Comparison of ENCODE assay signal across 8 mouse cellular contexts in genomic region chr8:95713100-95714010, GRCm38 (mm10). TPM values are rescaled to one million over a fixed set of nuclear protein-coding genes. Genes with fewer than 3 reads are reported as not detected.
DNase-seq lines count a peak whose midpoint lies in the region; ATAC-seq lines count a peak whose summit lies in the region.

No protein-coding gene starts in this region.

- H3K4me3 ChIP-seq in embryonic facial prominence, embryonic 14.5 days (ENCODE audit: low read depth, low read length) = no peak overlapping the region

- no peak overlapping the region for H3K4me2 ChIP-seq in embryonic facial prominence, embryonic 14.5 days (ENCODE audit: low read depth, low read length)

- DNase-seq in gastrocnemius, adult 18-20 months (ENCODE audit: low spot score) = peak; percentile 72
- no peak for DNase-seq in gastrocnemius, postnatal 25 days
- peak; percentile 70 for DNase-seq in adrenal gland, postnatal 25 days
- DNase-seq in embryonic facial prominence, embryonic 14.5 days (ENCODE audit: low spot score) = peak; percentile 26
- DNase-seq in heart, postnatal 4 days = peak; percentile 77
- peak; percentile 53 for DNase-seq in large intestine, adult 2 months (ENCODE audit: low read depth, low spot score)
- peak; percentile 89 for DNase-seq in lung, postnatal 36 days
- peak; percentile 55 for DNase-seq in skeletal muscle tissue, adult 2 months (ENCODE audit: low read depth, low spot score)

- no peak overlapping the region for H3K27ac ChIP-seq in embryonic facial prominence, embryonic 14.5 days (replicated peaks; ENCODE audit: low read depth, low read length)

- peak; percentile 8; the same call in 1 of the 2 replicates for ATAC-seq in embryonic facial prominence, embryonic 14.5 days (ENCODE audit: low read depth)

- no peaks in the 10 kb centered on the region for H3K27me3 ChIP-seq in embryonic facial prominence, embryonic 14.5 days (replicated peaks; ENCODE audit: control insufficient read depth, insufficient read depth, low read length)

- no peaks in the 10 kb centered on the region for H3K9me3 ChIP-seq in embryonic facial prominence, embryonic 14.5 days (ENCODE audit: control insufficient read depth, low read length)

- 76% methylated on average over 19 of the region's 19 CpGs for WGBS in embryonic facial prominence, embryonic 14.5 days
- 79% methylated on average over 19 of the region's 19 CpGs for WGBS in large intestine, adult 2 months

- peaks cover 8% of the 10 kb centered on the region for H3K36me3 ChIP-seq in embryonic facial prominence, embryonic 14.5 days (ENCODE audit: control insufficient read depth, insufficient read depth, low read length)

- peaks cover 11% of the 10 kb centered on the region for H3K4me1 ChIP-seq in embryonic facial prominence, embryonic 14.5 days (ENCODE audit: control insufficient read depth, insufficient read depth, low read length)

- no peak overlapping the region for H3K9ac ChIP-seq in embryonic facial prominence, embryonic 14.5 days (ENCODE audit: low read depth, low read length)

RNA-seq across cellular contexts. Expression of gene Setd6, which starts 2.3 kb away (rescaled TPM):
- total RNA-seq in gastrocnemius, adult 18-20 months (2021) = 10 to 100 TPM; 13.5 to 15.6 TPM
- total RNA-seq in gastrocnemius, postnatal 25 days (2021) = 10 to 100 TPM in 1 of 2 experiments, 1 to 10 TPM in 1; 9.5 to 10.4 TPM
- total RNA-seq in adrenal gland, postnatal 25 days (2021) = 30.1 and 43.2 TPM in 2 replicates
- polyA plus RNA-seq in embryonic facial prominence, embryonic 14.5 days (2014; fragmentation: Nextera tagmentation; extraction: Ambion mirVana) = 16.7 and 16.8 TPM in 2 replicates
- total RNA-seq in heart, postnatal 4 days (2021) = 10 to 100 TPM; 13.9 to 14.7 TPM
- polyA plus RNA-seq in large intestine, adult 2 months (2012; rRNA removed) = 9.7 and 12.9 TPM in 2 replicates

RNA-seq across cellular contexts. Expression of gene Ndrg4, which starts 36.6 kb away (rescaled TPM):
- total RNA-seq in gastrocnemius, adult 18-20 months (2021) = 1 to 10 TPM; 3.8 to 6.2 TPM
- 1 to 10 TPM; 4.6 to 5.9 TPM for total RNA-seq in gastrocnemius, postnatal 25 days (2021)
- 15.4 and 22.5 TPM in 2 replicates for total RNA-seq in adrenal gland, postnatal 25 days (2021)
- polyA plus RNA-seq in embryonic facial prominence, embryonic 14.5 days (2014; fragmentation: Nextera tagmentation; extraction: Ambion mirVana) = 44.7 and 53.4 TPM in 2 replicates
- total RNA-seq in heart, postnatal 4 days (2021) = 100 to 1,000 TPM; 324 to 340 TPM
- polyA plus RNA-seq in large intestine, adult 2 months (2012; rRNA removed) = 9.9 and 12.5 TPM in 2 replicates

Comparison
In these comparisons a context has a peak if more than half of its experiments do, and no peak if none do; other contexts are left out.
1. RNA of gene Ndrg4, which starts 36.6 kb away (total RNA-seq): 324 to 340 TPM in heart, postnatal 4 days; 15.4 to 22.5 TPM in adrenal gland, postnatal 25 days, 3.8 to 6.2 TPM in gastrocnemius, adult 18-20 months and 4.6 to 5.9 TPM in gastrocnemius, postnatal 25 days; every median in the first group is over 10 times any median in the second.